Mouse (Mus musculus) T-cell, adult 2 months (primary cell): ENCODE results near the gene Pask.
"Not testable (repeated sequence)": the region's sequence is repeated elsewhere in the genome, so short reads cannot be mapped to it uniquely, and the experiment has no call there.

Experiments
- DNase-seq: peaks from one replicate; pipeline ENCODE4 v3.0.0; 2022; ENCODE audit warnings: low spot score

Gene Pask

GRCm38 (mm10) chr1:93342648-93343503 lies at the start of gene Pask, which contains the start of gene Ppp1r7:
TSS of gene Pask (minus strand) at chr1:93343482.
TSS of gene Ppp1r7 (plus strand) at chr1:93342854.
- peak; percentile 95 for DNase-seq

GRCm38 (mm10) chr1:93388906-93389305 lies 45.6 kb upstream of the Pask start:
- no peak for DNase-seq

GRCm38 (mm10) chr1:93387198-93387597 lies 43.9 kb upstream of the Pask start:
- DNase-seq: no peak

DNA sequence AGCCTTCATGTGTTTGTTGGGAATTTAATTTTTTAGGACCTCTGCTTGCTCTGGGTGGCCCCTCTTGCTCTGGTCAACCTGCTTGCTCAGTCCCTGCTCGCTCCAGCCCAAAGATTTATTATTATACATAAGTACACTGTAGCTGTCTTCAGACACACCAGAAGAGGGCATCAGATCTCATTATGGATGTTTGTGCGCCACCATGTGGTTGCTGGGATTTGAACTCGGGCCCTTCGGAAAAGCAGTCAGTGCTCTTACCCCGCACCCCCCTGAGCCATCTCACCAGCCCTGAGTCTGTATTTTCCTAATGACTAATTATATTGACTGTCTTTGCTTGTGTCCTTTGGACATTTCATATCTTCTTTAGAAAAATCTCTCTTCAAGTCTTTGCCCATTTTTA lies 35.8 kb upstream of the Pask start:
- no peak for DNase-seq

DNA sequence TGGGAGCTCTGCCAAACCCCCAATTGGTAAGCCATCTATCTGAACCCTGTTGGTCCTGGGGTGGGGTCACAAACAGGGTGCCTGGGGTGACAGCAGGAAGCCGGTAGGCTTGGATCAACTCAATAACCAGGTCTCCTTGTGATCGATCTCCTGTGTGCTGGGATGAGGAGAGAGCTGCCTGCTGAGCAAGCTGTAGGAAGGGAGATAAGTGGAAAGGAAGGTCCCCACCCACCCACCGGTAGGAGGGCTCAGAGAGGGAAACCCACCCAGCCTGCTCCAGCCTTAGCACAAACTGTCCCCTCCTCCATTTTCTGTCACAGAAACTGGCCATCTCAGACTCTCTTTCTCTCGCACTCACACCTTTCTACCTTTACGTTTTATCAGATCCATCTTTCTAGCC lies 34.0 kb upstream of the Pask start:
- DNase-seq: no peak

- DNase-seq: no peak
Observed at GRCm38 (mm10) chr1:93373665-93374064, 30.4 kb upstream of the Pask start, which contains the start of gene Ano7. TSS of gene Ano7 (plus strand) at chr1:93373930.

- no peak for DNase-seq
Observed at GRCm38 (mm10) chr1:93365641-93366040, 22.4 kb upstream of the Pask start.

DNA sequence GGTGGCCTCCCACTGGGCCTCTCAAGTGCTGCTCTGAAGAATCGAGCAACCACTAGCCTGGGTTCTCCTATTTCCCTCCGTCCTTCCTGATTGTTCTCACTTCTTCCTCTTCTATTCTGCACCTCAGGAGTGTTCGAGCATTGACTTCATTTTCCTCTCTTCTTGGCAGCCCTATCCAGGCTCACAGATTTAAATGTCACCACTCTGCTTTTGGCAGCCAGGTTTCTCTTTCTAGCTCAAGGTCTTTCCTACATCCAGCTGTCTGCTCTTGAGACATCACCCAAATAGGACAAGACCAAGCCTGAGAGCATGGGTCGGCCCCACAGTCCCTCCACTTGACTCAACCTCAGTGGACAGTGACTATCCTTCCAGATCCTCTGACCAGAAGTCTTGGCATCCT lies 19.4 kb upstream of the Pask start:
- no peak for DNase-seq

- DNase-seq: no peak
Observed at GRCm38 (mm10) chr1:93352724-93353123, 9.4 kb upstream of the Pask start.

GRCm38 (mm10) chr1:93349701-93350100 lies 6.4 kb upstream of the Pask start:
- DNase-seq: no peak

GRCm38 (mm10) chr1:93347176-93347575 lies 3.9 kb upstream of the Pask start:
- no peak for DNase-seq

DNA sequence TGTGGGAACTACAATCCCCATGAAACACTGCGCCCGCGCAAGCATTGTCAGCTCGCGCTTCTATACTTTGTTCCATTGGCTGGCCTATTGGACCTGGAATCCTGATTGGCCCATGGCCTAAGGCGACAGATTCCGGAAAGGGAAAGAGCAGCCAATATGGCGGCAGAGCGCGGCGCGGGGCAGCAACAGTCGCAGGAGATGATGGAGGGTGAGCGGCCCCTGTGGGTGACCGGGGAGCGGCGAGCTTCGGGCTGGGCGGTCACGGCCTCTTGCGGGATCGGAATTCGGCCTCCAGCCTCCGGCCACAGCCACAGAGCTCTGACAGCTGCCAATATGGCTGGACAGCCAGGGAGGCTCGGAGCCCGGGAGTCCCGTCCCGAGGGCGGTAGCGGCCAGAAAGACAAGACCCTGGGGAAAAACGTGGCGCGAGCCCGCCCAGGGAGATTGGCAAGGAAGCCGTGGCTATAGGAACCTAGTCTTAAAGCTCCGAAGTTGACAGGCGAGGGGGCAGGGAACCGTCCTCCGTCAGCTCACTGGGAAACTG lies 294 bp upstream of the Pask start:
- peak; percentile 92 for DNase-seq

DNA sequence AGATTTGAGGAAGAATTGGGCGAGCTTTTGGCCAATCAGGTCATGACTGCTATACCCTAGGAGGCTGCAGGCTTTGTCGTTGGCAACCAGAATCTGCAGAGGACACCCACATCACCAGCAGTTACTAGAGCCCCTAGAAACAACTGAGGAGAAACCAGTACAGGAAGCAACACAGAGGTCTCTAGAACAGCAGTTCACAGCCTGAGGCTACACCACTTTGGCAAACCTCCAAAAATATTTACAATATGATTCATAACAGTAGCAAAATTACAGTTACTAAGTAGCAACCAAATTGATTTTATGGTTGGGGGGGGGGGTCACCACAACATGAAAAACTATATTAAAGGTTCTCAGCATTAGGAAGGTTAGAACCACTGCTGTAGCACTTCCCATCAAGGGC lies 8.7 kb downstream of the Pask start:
- DNase-seq: no peak

- no peak for DNase-seq
Observed at GRCm38 (mm10) chr1:93326446-93326845, 16.8 kb downstream of the Pask start.

GRCm38 (mm10) chr1:93323973-93324372 lies 19.3 kb downstream of the Pask start:
- no peak for DNase-seq

- DNase-seq: peak; percentile 81
Observed at GRCm38 (mm10) chr1:93305581-93306337, 37.5 kb downstream of the Pask start, which contains the start of gene Mterf4. TSS of gene Mterf4 (minus strand) at chr1:93305915.

DNA sequence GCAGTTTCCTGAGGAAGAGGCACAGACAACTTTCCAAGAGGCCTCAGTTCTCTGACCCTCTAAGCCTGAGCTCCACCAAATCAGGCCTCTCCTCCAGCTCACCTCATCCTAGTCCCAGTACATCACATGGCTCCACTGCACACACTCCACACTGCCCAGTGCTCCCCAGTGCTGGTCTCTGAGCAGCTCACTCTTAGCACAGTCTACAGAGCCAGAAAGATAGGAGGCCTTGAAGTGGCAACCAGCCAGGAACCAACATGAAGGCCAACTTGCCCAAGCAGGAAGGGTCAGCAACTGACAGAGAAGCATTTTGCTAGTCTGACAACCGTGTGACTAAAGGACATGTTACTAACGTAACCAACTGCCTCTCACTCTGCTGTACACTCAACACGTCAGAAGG lies 42.7 kb downstream of the Pask start:
- no peak for DNase-seq

- no peak for DNase-seq
Observed at GRCm38 (mm10) chr1:93299791-93300190, 43.5 kb downstream of the Pask start.

- DNase-seq: not testable (repeated sequence)
Observed at GRCm38 (mm10) chr1:93294491-93294890, 48.8 kb downstream of the Pask start.

- DNase-seq: no peak
Observed at GRCm38 (mm10) chr1:93292006-93292405, 51.3 kb downstream of the Pask start.

GRCm38 (mm10) chr1:93291591-93291990 lies 51.7 kb downstream of the Pask start:
- no peak for DNase-seq

DNA sequence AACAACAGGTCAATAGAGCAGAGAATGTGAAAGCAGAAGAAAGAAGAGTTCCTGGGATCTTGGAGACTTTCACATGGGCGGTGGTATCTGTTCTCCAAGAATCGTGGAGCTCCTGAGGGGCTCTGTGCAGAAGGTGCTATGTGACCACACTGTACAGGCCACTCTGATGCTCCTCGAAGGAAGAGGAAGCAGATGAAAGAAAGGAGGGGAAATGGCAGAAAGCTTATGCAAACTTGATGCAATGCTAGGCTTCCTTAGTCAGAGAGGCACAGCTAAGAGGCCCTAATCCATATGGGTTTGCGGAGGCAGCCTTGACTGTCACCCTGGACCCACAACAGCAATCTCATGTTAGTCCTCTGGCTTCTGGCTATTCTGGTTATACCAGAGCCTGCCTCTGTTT lies 52.3 kb downstream of the Pask start:
- no peak for DNase-seq
